Mouse (Mus musculus) forebrain, embryonic 16.5 days (tissue): ENCODE measurements around the gene Plcb1. TPM values are rescaled to one million over a fixed set of nuclear protein-coding genes. Genes with fewer than 3 reads are reported as not detected.

Experiments used
- ATAC-seq: fragments of 200-750 bp; cut with Nextera tagmentation; 2 replicates; pipeline ENCODE4 v1.8.0; 2017; ENCODE audit warnings: mild to moderate bottlenecking, moderate library complexity
- H3K27ac ChIP-seq: fragments of 300-500 bp; sonication (generic); 2 replicates; pipeline ENCODE4 v1.5.1; 2014; ENCODE audit warnings: low read length, control low read depth
- H3K27me3 ChIP-seq: fragments of 300-500 bp; sonication (generic); replicated peaks from 2 replicates; pipeline ENCODE4 v1.6.1; 2014; ENCODE audit warnings: low read length; ENCODE audit not compliant: control insufficient read depth, insufficient read depth
- H3K36me3 ChIP-seq: fragments of 300-500 bp; sonication (generic); 2 replicates; pipeline ENCODE4 v1.6.1; 2014; ENCODE audit not compliant: control insufficient read depth, insufficient read depth
- H3K4me1 ChIP-seq: fragments of 300-500 bp; sonication (generic); replicated peaks from 2 replicates; pipeline ENCODE4 v1.6.1; 2014; ENCODE audit warnings: low read length; ENCODE audit not compliant: control insufficient read depth, insufficient read depth
- H3K4me2 ChIP-seq: fragments of 300-500 bp; sonication (generic); 2 replicates; pipeline ENCODE4 v1.6.1; 2014; ENCODE audit warnings: mild to moderate bottlenecking, low read length, control low read depth
- H3K4me3 ChIP-seq: fragments of 300-500 bp; sonication (generic); replicated peaks from 2 replicates; pipeline ENCODE4 v1.5.1; 2014; ENCODE audit warnings: mild to moderate bottlenecking, low read length, control low read depth
- H3K9ac ChIP-seq: fragments of 300-500 bp; sonication (generic); replicated peaks from 2 replicates; pipeline ENCODE4 v1.6.1; 2014; ENCODE audit warnings: low read depth, low read length, control low read depth
- H3K9me3 ChIP-seq: fragments of 300-500 bp; sonication (generic); 2 replicates; pipeline ENCODE4 v1.6.1; 2016; ENCODE audit warnings: low read length; ENCODE audit not compliant: control insufficient read depth
- WGBS: fragments of 180-500 bp; shearing (Covaris S2); extraction: QIAGEN DNeasy Blood & Tissue Kit; methylation state at CpG from one replicate; pipeline ENCODE4 v1.1.7; 2014; 5-methylcytosine and 5-hydroxymethylcytosine counted together
- polyA plus RNA-seq: library from polyadenylated mRNA; unstranded; fragments of >200 nt; fragmentation: Nextera tagmentation; extraction: Ambion mirVana; gene quantifications from 2 replicates; pipeline ENCODE4 v1.2.1, GENCODE M21; 2015

The Plcb1 gene
- polyA plus RNA-seq, 1 experiment from 2014 or later = 49.4 TPM

GRCm38 (mm10) chr2:134935970-134936649, 150.2 kb downstream of the Plcb1 start:
- Histone ChIP-seq H3K4me3 (no peak overlapping the region), H3K4me2 (no peak overlapping the region), H3K27me3 (no peaks in the 10 kb centered on the region), H3K4me1 (peaks cover 4% of the 10 kb centered on the region), H3K27ac (no peak overlapping the region), H3K9me3 (no peaks in the 10 kb centered on the region), H3K9ac (no peak overlapping the region), H3K36me3 (no peaks in the 10 kb centered on the region)
- peak; percentile 83 for ATAC-seq
- WGBS = 58% methylated on average over 6 of the region's 6 CpGs

- no peak for ATAC-seq
These were observed 151.8 kb downstream of the Plcb1 start for GRCm38 (mm10) chr2:134937666-134938065.

GRCm38 (mm10) chr2:134942039-134942438, 156.2 kb downstream of the Plcb1 start:
- 90% methylated on average over 4 of the region's 4 CpGs for WGBS
- peaks cover 3% of the 10 kb centered on the region for H3K4me1 ChIP-seq
- ATAC-seq = no peak
- H3K9ac ChIP-seq = no peak overlapping the region
- H3K36me3 ChIP-seq = no peaks in the 10 kb centered on the region
- no peak overlapping the region for H3K4me3 ChIP-seq
- H3K27me3 ChIP-seq = no peaks in the 10 kb centered on the region
- no peak overlapping the region for H3K4me2 ChIP-seq
- H3K9me3 ChIP-seq = no peaks in the 10 kb centered on the region
- H3K27ac ChIP-seq = no peak overlapping the region

More at GRCm38 (mm10) chr2:134937666-134938065, 151.8 kb downstream of the Plcb1 start:
- H3K4me1 ChIP-seq = peaks cover 3% of the 10 kb centered on the region
- no peak overlapping the region for H3K4me3 ChIP-seq
- WGBS = 25% methylated on average over 1 of the region's 1 CpGs
- no peak overlapping the region for H3K27ac ChIP-seq
- H3K36me3 ChIP-seq = no peaks in the 10 kb centered on the region
- no peaks in the 10 kb centered on the region for H3K27me3 ChIP-seq
- no peaks in the 10 kb centered on the region for H3K9me3 ChIP-seq
- H3K4me2 ChIP-seq = no peak overlapping the region
- H3K9ac ChIP-seq = no peak overlapping the region

- no peak for ATAC-seq
- Histone ChIP-seq H3K27ac (no peak overlapping the region), H3K4me2 (no peak overlapping the region), H3K9me3 (no peaks in the 10 kb centered on the region), H3K27me3 (no peaks in the 10 kb centered on the region), H3K4me1 (peaks cover 3% of the 10 kb centered on the region), H3K36me3 (no peaks in the 10 kb centered on the region), H3K9ac (no peak overlapping the region), H3K4me3 (no peak overlapping the region)
- WGBS = 3% methylated on average over 2 of the region's 2 CpGs
These were observed 157.1 kb downstream of the Plcb1 start for GRCm38 (mm10) chr2:134942919-134943318.

- no peak overlapping the region for H3K4me2 ChIP-seq
- ATAC-seq = no peak
These were observed 160.5 kb downstream of the Plcb1 start for GRCm38 (mm10) chr2:134946331-134946730.

GRCm38 (mm10) chr2:134946911-134947310, 161.0 kb downstream of the Plcb1 start:
- 85% methylated on average over 1 of the region's 1 CpGs for WGBS
- no peak for ATAC-seq
- no peaks in the 10 kb centered on the region for H3K9me3 ChIP-seq

More at GRCm38 (mm10) chr2:134946331-134946730, 160.5 kb downstream of the Plcb1 start:
- H3K4me1 ChIP-seq = peaks cover 3% of the 10 kb centered on the region
- H3K4me3 ChIP-seq = no peak overlapping the region
- H3K9me3 ChIP-seq = no peaks in the 10 kb centered on the region
- H3K27me3 ChIP-seq = no peaks in the 10 kb centered on the region
- H3K27ac ChIP-seq = no peak overlapping the region
- whole genome bisulfite sequencing = 79% methylated on average over 8 of the region's 8 CpGs
- H3K36me3 ChIP-seq = no peaks in the 10 kb centered on the region
- H3K9ac ChIP-seq = no peak overlapping the region

GRCm38 (mm10) chr2:134952088-134952487, 166.2 kb downstream of the Plcb1 start:
- no peaks in the 10 kb centered on the region for H3K4me1 ChIP-seq

More at GRCm38 (mm10) chr2:134946911-134947310, 161.0 kb downstream of the Plcb1 start:
- Histone ChIP-seq H3K27me3 (no peaks in the 10 kb centered on the region), H3K9ac (no peak overlapping the region), H3K36me3 (no peaks in the 10 kb centered on the region), H3K4me2 (no peak overlapping the region), H3K4me3 (no peak overlapping the region), H3K4me1 (peaks cover 3% of the 10 kb centered on the region), H3K27ac (no peak overlapping the region)

GRCm38 (mm10) chr2:134956436-134956835, 170.6 kb downstream of the Plcb1 start:
- Histone ChIP-seq H3K36me3 (no peaks in the 10 kb centered on the region), H3K9ac (no peak overlapping the region), H3K4me3 (no peak overlapping the region), H3K4me2 (no peak overlapping the region), H3K9me3 (no peaks in the 10 kb centered on the region), H3K27me3 (no peaks in the 10 kb centered on the region), H3K4me1 (no peaks in the 10 kb centered on the region), H3K27ac (no peak overlapping the region)
- ATAC-seq = no peak
- WGBS = 91% methylated on average over 4 of the region's 4 CpGs

More at GRCm38 (mm10) chr2:134952088-134952487, 166.2 kb downstream of the Plcb1 start:
- Histone ChIP-seq H3K27me3 (no peaks in the 10 kb centered on the region), H3K4me2 (no peak overlapping the region), H3K4me3 (no peak overlapping the region), H3K9ac (no peak overlapping the region), H3K36me3 (no peaks in the 10 kb centered on the region), H3K27ac (no peak overlapping the region), H3K9me3 (no peaks in the 10 kb centered on the region)
- WGBS = 68% methylated on average over 5 of the region's 5 CpGs
- no peak for ATAC-seq

- no peak overlapping the region for H3K9ac ChIP-seq
- no peaks in the 10 kb centered on the region for H3K27me3 ChIP-seq
- H3K9me3 ChIP-seq = no peaks in the 10 kb centered on the region
- no peak overlapping the region for H3K27ac ChIP-seq
- no peak for ATAC-seq
- no peaks in the 10 kb centered on the region for H3K36me3 ChIP-seq
- H3K4me3 ChIP-seq = no peak overlapping the region
- H3K4me2 ChIP-seq = no peak overlapping the region
- no peaks in the 10 kb centered on the region for H3K4me1 ChIP-seq
- WGBS = 84% methylated on average over 4 of the region's 4 CpGs
These were observed 180.3 kb downstream of the Plcb1 start for GRCm38 (mm10) chr2:134966131-134966530.
